Comparison of ENCODE assay signal across 8 mouse cellular contexts in genomic region chr7:143008996-143009665, GRCm38 (mm10). TPM values are rescaled to one million over a fixed set of nuclear protein-coding genes. Genes with fewer than 3 reads are reported as not detected.
DNase-seq lines count a peak whose midpoint lies in the region; ATAC-seq and TF ChIP-seq lines count a peak whose summit lies in the region.

No protein-coding gene starts in this region.

- ATAC-seq in lung, embryonic 14.5 days (ENCODE audit: insufficient read depth): peak; percentile 78

- no peaks in the 10 kb centered on the region for H3K79me2 ChIP-seq in heart, adult 2 months (replicated peaks; ENCODE audit: control insufficient read depth, insufficient read depth, low read length)

- H3K9ac ChIP-seq in heart, adult 2 months (ENCODE audit: low read depth, low read length): no peak overlapping the region
- peak overlapping the region; percentile 28; the same call in 1 of the 2 replicates for H3K9ac ChIP-seq in lung, embryonic 14.5 days

- H3K9me3 ChIP-seq in lung, embryonic 14.5 days (ENCODE audit: low read depth, low read length): no peaks in the 10 kb centered on the region

- H3K36me3 ChIP-seq in heart, adult 2 months (ENCODE audit: control insufficient read depth, insufficient read depth, low read length): no peaks in the 10 kb centered on the region
- no peaks in the 10 kb centered on the region for H3K36me3 ChIP-seq in lung, embryonic 14.5 days (ENCODE audit: insufficient read depth)

- no peaks in the 10 kb centered on the region for H3K27me3 ChIP-seq in heart, adult 2 months (ENCODE audit: control insufficient read depth, insufficient read depth, low read length)
- H3K27me3 ChIP-seq in lung, embryonic 14.5 days (ENCODE audit: insufficient read depth, low read length): no peaks in the 10 kb centered on the region

- WGBS in heart, adult 2 months: 39% methylated on average over 3 of the region's 4 CpGs
- WGBS in lung, embryonic 14.5 days: 12% methylated on average over 4 of the region's 4 CpGs

- no peak for TF ChIP-seq EP300 in heart, adult 2 months (IDR thresholded peaks at IDR 0.05; ENCODE audit: insufficient read depth, low read depth, low read length)

- intact Hi-C loops in heart, adult 2 months (cut with DNase I): loop anchor here (1.0 to 5.0 kb wide), 7 partner anchors 34 to 458 kb away; partner anchors contain the start of gene Tssc4

- H3K4me2 ChIP-seq in lung, embryonic 14.5 days: peak overlapping the region; percentile 51

- peak overlapping the region; percentile 85 for H3K27ac ChIP-seq in heart, adult 2 months
- peak overlapping the region; percentile 96 for H3K27ac ChIP-seq in lung, embryonic 14.5 days (ENCODE audit: low read depth)

- H3K4me1 ChIP-seq in heart, adult 2 months (ENCODE audit: control insufficient read depth, insufficient read depth, low read length): peaks cover 20% of the 10 kb centered on the region
- H3K4me1 ChIP-seq in lung, embryonic 14.5 days (ENCODE audit: insufficient read depth): peaks cover 33% of the 10 kb centered on the region

- no peak overlapping the region for H3K4me3 ChIP-seq in heart, adult 2 months
- H3K4me3 ChIP-seq in lung, embryonic 14.5 days (ENCODE audit: low read depth, low read length): no peak overlapping the region

- peak; percentile 46 for DNase-seq in urinary bladder, postnatal 14 days (ENCODE audit: low spot score)
- DNase-seq in urinary bladder, adult 18-20 months (ENCODE audit: low spot score in 2 of 2): no peak
- peak; percentile 61 to 64 for DNase-seq in heart, adult 2 months
- DNase-seq in kidney, adult 18-20 months: peak; percentile 38
- DNase-seq in lung, embryonic 14.5 days: peak; percentile 86
- DNase-seq in cerebellum, adult 8-10 months: no peak
- DNase-seq in adrenal gland, postnatal 14 days: no peak
- no peak for DNase-seq in right cerebral cortex, postnatal 25 days

- 0 out of 2 replicates have a peak, but pooled peaks have one; percentile 4 for TF ChIP-seq CTCF in heart, adult 2 months (IDR thresholded peaks at IDR 0.05)
- no peak for TF ChIP-seq CTCF in lung, embryonic 14.5 days (IDR thresholded peaks at IDR 0.05; ENCODE audit: low read depth)

- no peak for TF ChIP-seq POLR2A in heart, adult 2 months (IDR thresholded peaks at IDR 0.05; ENCODE audit: insufficient read depth, low read depth, low read length)

RNA-seq across cellular contexts. Expression of gene Tspan32, which starts 4.3 kb away (rescaled TPM):
- total RNA-seq in heart, adult 2 months (2021): 1 to 10 TPM in 1 of 2 experiments, under 1 TPM in 1; 0.44 to 1.3 TPM
- polyA plus RNA-seq in heart, adult 2 months (2012; rRNA removed): 1.8 and 1.9 TPM in 2 replicates
- polyA plus RNA-seq in lung, embryonic 14.5 days (2014; fragmentation: Nextera tagmentation; extraction: Ambion mirVana): 1.1 and 2.1 TPM in 2 replicates
- 2.0 and 8.6 TPM in 2 replicates for total RNA-seq in adrenal gland, postnatal 14 days (2021)

RNA-seq across cellular contexts. Expression of gene Ascl2, which starts 40.1 kb away (rescaled TPM):
- total RNA-seq in heart, adult 2 months (2021): not detected
- 0.08 TPM in 1 of 2 replicates, not detected in the other for polyA plus RNA-seq in heart, adult 2 months (2012; rRNA removed)
- polyA plus RNA-seq in lung, embryonic 14.5 days (2014; fragmentation: Nextera tagmentation; extraction: Ambion mirVana): 2.2 and 3.3 TPM in 2 replicates
- 0.45 TPM in 1 of 2 replicates, not detected in the other for total RNA-seq in adrenal gland, postnatal 14 days (2021)

RNA-seq across cellular contexts. Expression of gene Cd81, which starts 43.4 kb away (rescaled TPM):
- total RNA-seq in heart, adult 2 months (2021): 100 to 1,000 TPM; 424 to 434 TPM
- 641 and 822 TPM in 2 replicates for polyA plus RNA-seq in heart, adult 2 months (2012; rRNA removed)
- 654 and 667 TPM in 2 replicates for polyA plus RNA-seq in lung, embryonic 14.5 days (2014; fragmentation: Nextera tagmentation; extraction: Ambion mirVana)
- 536 and 561 TPM in 2 replicates for total RNA-seq in adrenal gland, postnatal 14 days (2021)

RNA-seq across cellular contexts. Expression of gene Tssc4, which starts 59.9 kb away (rescaled TPM):
- total RNA-seq in heart, adult 2 months (2021): 10 to 100 TPM; 13.6 to 14.8 TPM
- 33.2 and 36.9 TPM in 2 replicates for polyA plus RNA-seq in heart, adult 2 months (2012; rRNA removed)
- 65.2 and 75.6 TPM in 2 replicates for polyA plus RNA-seq in lung, embryonic 14.5 days (2014; fragmentation: Nextera tagmentation; extraction: Ambion mirVana)
- total RNA-seq in adrenal gland, postnatal 14 days (2021): 32.2 and 33.3 TPM in 2 replicates

Comparison
In these comparisons a context has a peak if more than half of its experiments do, and no peak if none do; other contexts are left out.
1. DNase-seq: peak in urinary bladder, postnatal 14 days (single experiment), heart, adult 2 months (2 of 2), kidney, adult 18-20 months (single experiment) and lung, embryonic 14.5 days (single experiment); none in urinary bladder, adult 18-20 months (0 of 2), cerebellum, adult 8-10 months (single experiment), adrenal gland, postnatal 14 days (single experiment) and right cerebral cortex, postnatal 25 days (single experiment).